Mouse (Mus musculus): Measurements from ENCODE around the gene Lonrf3.

Lonrf3 gene

DNA sequence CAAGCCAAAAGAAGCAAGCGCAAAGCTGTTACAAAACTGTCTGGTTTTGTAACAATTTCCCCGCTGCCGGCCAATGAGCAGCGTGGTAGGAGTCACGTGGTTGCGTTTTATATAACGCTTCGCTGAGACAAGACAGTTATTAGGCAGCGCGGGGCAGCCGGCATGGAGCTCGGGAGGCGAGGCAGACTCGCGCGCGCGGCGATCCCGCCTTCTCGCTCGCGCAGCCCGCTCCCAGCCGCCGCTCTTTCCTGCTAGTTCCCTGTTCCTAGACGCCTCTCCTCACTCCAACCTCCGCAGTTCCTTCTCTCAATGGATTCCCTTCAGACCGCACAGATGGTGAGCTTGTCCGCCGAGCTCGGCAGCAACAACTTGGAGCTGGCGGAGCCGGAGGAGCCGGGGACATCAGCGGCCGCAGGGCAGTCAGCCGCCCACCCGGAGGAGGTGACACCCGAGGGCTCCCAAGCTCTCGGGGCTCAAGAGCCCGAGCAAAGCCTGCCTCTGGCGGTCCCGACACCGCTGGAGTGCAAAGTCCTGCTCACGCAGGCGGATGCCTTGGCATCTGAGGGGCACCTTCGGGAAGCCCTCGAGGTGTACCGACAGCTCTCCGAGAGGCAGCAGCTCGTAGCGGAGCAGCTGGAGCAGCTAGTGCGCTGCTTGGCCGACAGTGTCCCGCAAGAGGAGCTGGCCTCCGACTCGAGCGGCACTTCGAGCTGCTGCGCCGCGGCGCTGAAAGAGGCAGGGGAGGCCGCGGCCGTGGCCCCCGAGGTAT lies at the start of gene Lonrf3:
Gene Lonrf3, plus strand, starts transcription at position 83 of the 769 bp plus-strand sequence.
- peak; percentile 74 to 78 for DNase-seq

DNA sequence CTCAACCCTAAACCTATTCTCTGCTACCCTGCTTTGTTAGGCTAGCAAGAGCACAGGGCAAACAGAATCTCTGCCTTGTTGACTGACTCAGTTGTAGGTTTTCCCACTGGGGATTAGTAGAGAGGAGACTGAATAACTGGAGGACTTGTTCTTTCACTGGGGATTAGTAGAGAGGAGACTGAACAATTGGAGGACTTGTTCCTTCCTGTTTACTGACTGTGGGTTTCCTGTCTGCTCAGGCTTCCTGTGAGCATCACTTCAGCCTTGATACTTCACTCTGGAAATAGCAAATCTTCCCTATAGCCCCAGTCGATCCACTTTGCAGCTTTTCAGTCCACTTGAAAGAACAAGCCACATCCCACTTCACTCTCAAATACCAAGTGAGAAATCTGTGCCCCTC lies 49.4 kb upstream of the Lonrf3 start:
- DNase-seq = no peak

- no peak for DNase-seq
These were observed 16.7 kb upstream of the Lonrf3 start for GRCm38 (mm10) chrX:36311420-36311819.

DNA sequence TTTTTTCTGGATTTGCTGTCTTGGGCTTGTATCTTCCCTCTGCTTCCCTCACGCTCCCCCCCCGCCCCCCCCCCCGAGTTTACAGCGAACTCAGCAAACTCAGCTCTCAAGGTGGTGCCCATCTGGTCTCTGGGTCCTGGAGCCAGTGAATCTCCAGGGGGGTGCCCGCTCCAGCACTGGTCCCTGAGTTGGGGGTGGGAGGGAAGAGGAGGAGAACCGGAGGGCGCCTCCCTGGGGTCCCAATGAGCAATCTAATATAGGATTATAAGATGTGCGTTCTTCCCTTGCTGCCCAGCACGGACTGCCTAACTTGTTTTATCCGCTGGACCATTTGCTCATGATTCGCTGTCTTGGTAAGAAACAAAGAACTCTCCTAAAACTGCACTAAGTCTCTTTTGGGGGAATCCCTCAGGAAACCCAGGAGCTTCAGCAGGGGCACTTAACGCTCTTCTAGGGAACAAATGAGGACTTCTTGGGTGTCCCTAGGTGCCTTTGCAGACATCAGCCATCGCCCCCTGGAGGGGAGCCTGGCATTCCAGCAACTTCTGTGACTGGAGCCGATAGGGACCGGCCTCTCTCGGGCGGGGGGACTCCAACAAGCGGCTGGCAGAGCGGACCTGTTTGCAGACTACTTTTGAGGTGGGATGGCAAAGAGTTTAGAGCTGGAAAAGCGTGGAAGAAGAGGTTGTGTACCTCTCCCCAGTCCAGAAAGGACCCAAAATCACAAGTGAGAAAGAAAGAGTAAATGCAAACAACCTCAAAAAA lies 480 bp upstream of the Lonrf3 start:
- DNase-seq = peak; percentile 3 to 58

DNA sequence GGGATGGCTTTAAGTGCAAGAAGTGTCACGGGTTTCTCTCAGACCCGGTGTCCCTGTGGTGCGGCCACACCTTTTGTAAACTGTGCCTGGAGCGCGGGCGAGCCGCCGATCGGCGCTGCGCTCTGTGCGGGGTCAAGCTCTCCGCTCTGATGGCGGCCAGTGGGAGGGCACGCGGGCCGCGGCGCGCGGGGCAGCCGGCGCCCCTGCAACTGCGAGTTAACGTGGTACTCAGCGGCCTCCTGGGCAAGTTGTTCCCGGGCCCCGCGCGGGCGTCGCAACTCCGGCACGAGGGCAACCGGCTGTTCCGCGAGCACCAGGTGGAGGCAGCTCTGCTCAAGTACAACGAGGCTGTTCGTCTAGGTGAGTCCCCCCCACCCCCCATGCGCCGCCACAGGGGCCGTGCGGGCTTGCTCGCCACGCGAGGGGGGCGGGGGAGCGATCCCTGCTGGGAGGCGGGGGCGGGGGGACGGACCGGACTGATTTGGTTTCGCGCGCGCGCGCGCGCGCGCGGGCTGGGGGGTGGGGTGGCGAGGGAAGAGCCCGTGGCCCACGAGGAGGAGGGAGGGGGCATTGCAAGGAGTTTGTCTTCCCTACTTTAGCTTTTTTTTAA lies 992 bp downstream of the Lonrf3 start:
- DNase-seq = peak; percentile 25 to 26

DNA sequence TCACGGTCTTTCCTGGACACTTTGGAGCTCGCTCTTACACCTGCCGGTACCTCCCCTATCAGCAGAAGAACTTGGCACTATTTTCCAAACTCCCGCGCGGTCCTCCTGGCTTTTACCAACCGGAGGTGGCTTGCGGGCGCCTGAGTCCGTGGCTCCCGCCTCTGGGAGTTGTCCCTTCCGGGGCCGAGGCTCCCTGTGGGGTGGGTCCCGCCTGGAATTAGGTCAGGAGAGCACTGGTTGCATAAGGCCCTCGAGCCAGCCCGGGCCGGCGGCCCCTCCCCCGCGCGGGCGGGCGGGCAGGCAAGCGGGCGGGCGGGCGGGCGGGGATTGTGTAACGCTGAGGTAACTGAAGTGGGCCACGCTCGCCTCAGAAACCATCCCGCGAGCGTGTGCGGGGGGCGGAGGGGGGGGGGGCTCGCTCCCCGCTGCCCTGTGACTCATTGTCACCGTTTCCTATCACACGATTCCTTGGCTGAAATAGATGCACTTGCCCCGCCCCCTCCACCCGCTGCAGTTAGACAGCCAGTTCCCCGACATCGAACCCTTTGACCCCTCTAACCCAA lies 1.8 kb downstream of the Lonrf3 start:
- peak; percentile 54 to 70 for DNase-seq

DNA sequence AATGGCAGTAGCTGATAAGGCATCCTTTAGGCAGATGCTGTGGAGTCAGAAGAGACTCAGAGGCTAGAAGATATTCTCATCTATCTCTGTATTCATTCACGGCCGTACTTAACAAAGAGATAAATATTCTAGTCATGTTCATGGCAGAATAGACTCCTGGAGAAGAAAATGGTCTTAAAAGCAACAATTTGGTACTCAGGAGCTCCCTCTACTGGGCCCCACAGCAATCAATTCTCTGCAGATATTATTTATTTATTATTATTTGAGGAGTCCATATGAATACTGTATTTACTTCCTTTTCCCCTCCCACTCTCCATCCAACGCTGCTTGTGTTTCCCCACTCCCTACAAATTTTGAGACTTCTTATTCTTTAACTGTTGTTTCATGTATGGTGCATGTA lies 24.3 kb downstream of the Lonrf3 start:
- DNase-seq = peak; percentile 33 to 45

DNA sequence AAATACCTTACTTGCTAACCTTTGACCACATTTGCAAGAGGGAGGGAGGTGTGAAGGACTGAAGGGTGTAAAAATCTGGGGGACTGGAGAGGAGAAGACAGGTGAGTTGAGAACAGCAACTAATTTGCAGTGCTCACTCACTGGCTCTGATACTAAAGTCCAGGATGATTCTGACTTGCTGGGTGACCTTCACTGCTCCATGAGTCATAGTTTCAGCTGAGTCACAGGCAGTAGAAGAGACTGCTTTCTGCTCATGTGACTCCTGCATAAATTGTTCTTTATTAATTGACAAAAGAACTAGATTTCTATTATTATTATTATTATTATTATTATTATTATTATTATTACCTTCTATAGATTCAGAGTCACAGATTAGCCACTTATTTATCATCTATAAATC lies 57.2 kb downstream of the Lonrf3 start:
- no peak for DNase-seq

- no peak for DNase-seq
These were observed 61.8 kb downstream of the Lonrf3 start for GRCm38 (mm10) chrX:36389971-36390370.

GRCm38 (mm10) chrX:36390503-36390902 lies 62.4 kb downstream of the Lonrf3 start:
- no peak for DNase-seq

DNA sequence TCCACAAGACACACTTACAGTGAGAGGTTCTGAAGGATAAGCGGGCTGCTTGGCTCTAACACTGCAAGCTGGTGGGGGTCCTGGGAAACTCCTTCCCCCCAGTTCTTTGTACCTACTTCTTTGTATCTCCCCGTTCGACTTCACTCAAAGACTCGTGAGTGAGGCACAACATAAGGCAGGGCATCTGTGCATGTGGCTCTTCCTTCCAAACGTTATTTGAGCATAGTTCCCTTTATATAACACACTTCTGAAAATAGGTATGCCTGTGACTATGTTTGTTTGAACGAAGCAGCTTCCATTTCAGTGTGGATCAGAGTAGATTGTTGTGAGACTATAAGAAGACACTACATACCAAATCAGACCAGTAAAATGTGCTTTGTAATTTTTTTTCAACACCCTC lies 64.5 kb downstream of the Lonrf3 start:
- DNase-seq = no peak

DNA sequence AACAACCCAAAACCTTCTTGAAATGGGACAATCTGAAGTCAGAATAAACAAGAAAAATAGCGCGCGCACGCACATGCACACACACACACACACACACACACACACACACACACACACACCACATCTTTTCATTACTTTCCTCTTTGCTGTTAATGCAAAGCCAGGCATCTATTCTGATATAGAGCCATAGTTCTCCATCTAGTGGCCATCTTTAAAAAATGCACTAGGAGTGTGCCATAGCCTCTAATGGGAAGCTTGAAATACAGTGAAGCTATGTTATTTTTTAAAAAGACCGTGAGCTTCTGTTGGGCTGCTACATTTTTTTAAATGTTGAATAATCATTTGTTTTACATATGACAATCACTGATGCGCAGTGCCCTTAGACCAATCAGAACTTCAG lies 65.1 kb downstream of the Lonrf3 start:
- DNase-seq = no peak

DNA sequence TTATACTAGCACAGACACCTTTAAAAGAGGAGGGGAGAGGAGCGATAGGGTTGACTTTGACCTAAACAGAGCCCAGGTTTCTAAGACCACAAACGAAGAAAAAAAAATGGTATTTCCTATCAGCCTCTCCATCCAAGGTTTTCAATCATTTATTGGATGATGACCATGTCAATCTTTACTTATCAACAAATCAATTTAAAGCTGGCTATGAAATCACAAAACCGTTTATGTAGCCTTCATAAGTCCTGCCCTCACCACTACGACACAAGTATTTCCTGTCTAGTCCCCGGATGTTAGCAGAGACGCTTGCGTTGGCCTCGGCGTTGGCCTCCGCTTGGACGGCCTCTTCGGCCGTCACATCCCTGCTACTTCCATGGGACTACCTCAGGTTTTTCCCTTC lies 72.8 kb downstream of the Lonrf3 start, which contains the start of gene Gm6268:
Gene Gm6268, plus strand, starts transcription at position 301 of the 400 bp plus-strand sequence.
- DNase-seq = no peak

DNA sequence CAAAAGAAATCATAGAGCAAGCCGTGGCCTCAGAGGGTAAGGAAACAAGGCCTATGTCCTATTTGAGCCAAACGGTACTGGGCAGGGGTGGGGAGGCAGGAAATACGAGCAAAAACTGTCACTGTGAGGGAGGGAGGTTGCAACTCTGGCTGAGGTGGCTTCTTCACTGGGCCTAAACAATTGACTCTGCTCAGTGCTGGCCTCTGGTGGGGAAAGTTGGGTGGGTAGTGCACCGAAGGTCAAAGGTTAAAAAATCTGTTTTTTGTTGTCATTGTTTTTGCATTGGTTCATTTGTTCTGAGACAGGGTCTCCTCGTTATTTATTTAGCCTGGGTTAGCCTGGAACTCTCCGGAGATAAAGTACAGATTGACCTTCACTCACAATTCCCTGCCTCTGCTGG lies 74.2 kb downstream of the Lonrf3 start:
- DNase-seq = no peak
